Mouse (Mus musculus) spleen, adult 2 months (tissue): ENCODE measurements around the gene Pla2g12b.

Experiments used
- CTCF ChIP-seq: fragments of 200-500 bp; IDR thresholded peaks from 2 replicates; pipeline ENCODE4 v1.5.1; 2011; ENCODE audit warnings: mild to moderate bottlenecking, inconsistent platforms; ENCODE audit not compliant: insufficient read depth, insufficient read length, insufficient replicate concordance; ENCODE audit errors: extremely low read depth
- POLR2A ChIP-seq: fragments of 200-500 bp; IDR thresholded peaks from 2 replicates; pipeline ENCODE4 v1.6.1; 2011; ENCODE audit warnings: low read depth, low read length, inconsistent platforms

DNA sequence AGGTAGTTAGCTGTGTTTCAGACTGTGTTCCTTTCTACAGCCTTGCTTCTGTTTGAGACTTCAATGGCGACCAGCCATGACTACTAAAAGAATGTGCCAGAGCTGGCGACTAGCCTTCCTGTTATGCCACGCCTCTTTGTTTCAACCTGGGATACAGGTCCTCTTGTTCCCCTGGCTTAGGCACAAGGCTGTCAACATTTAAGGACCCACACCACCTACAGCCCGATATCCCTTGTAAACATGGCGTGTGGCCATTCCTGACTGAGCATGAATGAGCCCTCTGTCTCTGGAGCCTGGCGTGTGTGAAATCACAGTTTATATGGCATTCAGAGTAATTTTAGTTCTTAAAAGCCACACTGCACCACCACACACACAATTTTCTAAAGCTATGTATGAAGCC is 58.8 kb downstream of the Pla2g12b start:
- no peak for TF ChIP-seq CTCF
- TF ChIP-seq POLR2A: no peak
